Mouse (Mus musculus): Measurements from ENCODE around the gene Galnt10.

- TF ChIP-seq CTCF (IDR thresholded peaks at IDR 0.05; ENCODE audit: low read depth, low read length) (no peak), POLR2A (IDR thresholded peaks at IDR 0.05; ENCODE audit: borderline replicate concordance, low read depth, low read length) (no peak)
Observed at GRCm38 (mm10) chr11:57718081-57718480, 72.8 kb downstream of the Galnt10 start.
